Mouse (Mus musculus) spleen, embryonic (tissue): ENCODE measurements around the gene Zfp207.
"Not testable (repeated sequence)": the region's sequence is repeated elsewhere in the genome, so short reads cannot be mapped to it uniquely, and the experiment has no call there.

Experiments
- CTCF ChIA-PET: fragments of 350-600 bp; sonication (Branson Sonifier 250); formaldehyde crosslinking; loops from one replicate; lab custom pipeline; 2022; lab: Charles Lee

Gene Zfp207

GRCm38 (mm10) chr11:80383019-80383625 lies at the start of gene Zfp207:
TSS of gene Zfp207 (plus strand) at chr11:80383279.
- CTCF ChIA-PET = interaction anchor here (0.7 to 0.8 kb wide), 2 partner anchors 21 to 166 kb away, joined by 3 to 13 read pairs; no protein-coding TSS in a partner anchor

- CTCF ChIA-PET = no interaction called here
Measured at GRCm38 (mm10) chr11:80335609-80336350, 47.3 kb upstream of the Zfp207 start.

- CTCF ChIA-PET = no interaction called here
Measured at GRCm38 (mm10) chr11:80336351-80336730, 46.7 kb upstream of the Zfp207 start.

- CTCF ChIA-PET = no interaction called here
Measured at GRCm38 (mm10) chr11:80342482-80342881, 40.6 kb upstream of the Zfp207 start.

- CTCF ChIA-PET = interaction anchor here (0.5 to 1.3 kb wide), 2 partner anchors 25 to 65 kb away, joined by 3 to 4 read pairs; no protein-coding TSS in a partner anchor
Measured at GRCm38 (mm10) chr11:80351832-80352430, 31.1 kb upstream of the Zfp207 start.

- CTCF ChIA-PET = no interaction called here
Measured at GRCm38 (mm10) chr11:80354832-80355231, 28.2 kb upstream of the Zfp207 start.

GRCm38 (mm10) chr11:80368949-80369348 lies 14.1 kb upstream of the Zfp207 start:
- CTCF ChIA-PET = no interaction called here

GRCm38 (mm10) chr11:80376651-80377050 lies 6.4 kb upstream of the Zfp207 start:
- CTCF ChIA-PET = no interaction called here

- CTCF ChIA-PET = interaction anchor here (0.5 to 0.6 kb wide), 2 partner anchors 28 to 75 kb away, joined by 3 to 6 read pairs; no protein-coding TSS in a partner anchor
Measured at GRCm38 (mm10) chr11:80377712-80378451, 5.2 kb upstream of the Zfp207 start, which contains the start of gene 5730455P16Rik. TSS of gene 5730455P16Rik (minus strand) at chr11:80378034.

GRCm38 (mm10) chr11:80378452-80379068 lies 4.5 kb upstream of the Zfp207 start:
- CTCF ChIA-PET = not testable (repeated sequence)

- CTCF ChIA-PET = not testable (repeated sequence)
Measured at GRCm38 (mm10) chr11:80379184-80379583, 3.9 kb upstream of the Zfp207 start.

- CTCF ChIA-PET = interaction anchor here (0.7 to 0.8 kb wide), 3 partner anchors 21 to 165 kb away, joined by 3 to 13 read pairs (median 6); no protein-coding TSS in a partner anchor
Measured at GRCm38 (mm10) chr11:80382626-80383018, 457 bp upstream of the Zfp207 start.

GRCm38 (mm10) chr11:80383626-80384046 lies 557 bp downstream of the Zfp207 start:
- CTCF ChIA-PET = interaction anchor here (0.7 kb wide), 1 partner anchor 1431 kb away, joined by 25 read pairs; no protein-coding TSS in a partner anchor

GRCm38 (mm10) chr11:80384461-80384860 lies 1.4 kb downstream of the Zfp207 start:
- CTCF ChIA-PET = interaction anchor here (0.6 to 0.7 kb wide), 2 partner anchors 391 to 1431 kb away, joined by 3 to 25 read pairs; no protein-coding TSS in a partner anchor

GRCm38 (mm10) chr11:80385055-80385454 lies 2.0 kb downstream of the Zfp207 start:
- CTCF ChIA-PET = interaction anchor here (0.6 kb wide), 2 partner anchors 82 to 392 kb away, joined by 3 read pairs; no protein-coding TSS in a partner anchor

GRCm38 (mm10) chr11:80386790-80387189 lies 3.7 kb downstream of the Zfp207 start:
- CTCF ChIA-PET = interaction anchor here (0.7 kb wide), 1 partner anchor 11 kb away, joined by 3 read pairs; no protein-coding TSS in a partner anchor

GRCm38 (mm10) chr11:80389885-80390284 lies 6.8 kb downstream of the Zfp207 start:
- CTCF ChIA-PET = interaction anchor here (0.6 kb wide), 1 partner anchor 229 kb away, joined by 5 read pairs; no protein-coding TSS in a partner anchor

- CTCF ChIA-PET = no interaction called here
Measured at GRCm38 (mm10) chr11:80391407-80392120, 8.5 kb downstream of the Zfp207 start.

- CTCF ChIA-PET = no interaction called here
Measured at GRCm38 (mm10) chr11:80395930-80396329, 12.9 kb downstream of the Zfp207 start.

GRCm38 (mm10) chr11:80396617-80397016 lies 13.5 kb downstream of the Zfp207 start:
- CTCF ChIA-PET = no interaction called here
